Mouse (Mus musculus): ENCODE results near the gene Gm10662.
"Not testable (repeated sequence)": the region's sequence is repeated elsewhere in the genome, so short reads cannot be mapped to it uniquely, and the experiment has no call there.

The Gm10662 gene

DNA sequence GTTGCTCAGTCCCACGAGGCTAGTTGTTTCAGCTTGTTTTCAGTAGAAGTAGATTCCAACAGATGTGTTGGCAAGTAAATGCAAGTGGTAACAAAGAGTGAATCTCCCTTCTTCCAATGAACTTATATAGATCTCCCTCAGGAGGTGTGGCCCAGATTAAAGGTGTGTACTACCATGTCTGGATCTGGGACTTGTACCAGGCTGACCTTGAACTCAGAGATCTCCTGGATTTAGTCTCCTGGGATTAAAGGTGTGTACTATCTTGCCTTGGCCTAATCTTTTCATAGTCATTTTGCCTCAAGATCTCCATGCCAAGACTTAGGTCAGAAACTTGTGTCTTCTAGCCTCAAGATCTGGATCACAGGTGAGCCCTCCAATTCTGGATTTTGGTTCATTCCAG lies at the start of gene Gm10662:
TSS of gene Gm10662 (minus strand) at position 101 of the 400 bp plus-strand sequence.
- DNase-seq (ENCODE audit: low read depth, low spot score), result not testable (repeated sequence)

DNA sequence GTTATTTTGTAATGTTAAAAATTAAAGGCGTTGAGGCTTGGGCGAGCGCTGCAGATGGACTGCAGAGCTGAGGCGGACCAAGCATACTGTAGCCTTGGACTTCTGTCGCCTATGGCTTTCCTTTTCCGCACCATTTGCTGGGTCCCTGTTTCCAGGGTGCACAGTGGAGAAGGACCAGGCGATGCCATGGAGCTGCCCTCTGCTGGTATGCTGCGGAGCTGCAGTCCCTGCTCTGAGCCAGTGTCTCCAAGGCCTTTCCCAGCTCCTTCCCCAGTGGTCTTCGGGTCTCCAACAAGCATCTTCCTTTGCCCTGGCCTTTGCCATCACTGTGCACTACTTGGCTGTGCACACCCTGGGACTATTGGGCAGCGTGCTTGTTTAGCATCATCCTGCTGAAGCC lies 19.2 kb upstream of the Gm10662 start:
- DNase-seq (ENCODE audit: low read depth, low spot score), result not testable (repeated sequence)

All from retina, adult 2 months (tissue).